Mouse (Mus musculus): ENCODE data around the gene Psmc1.

Psmc1 gene

GRCm38 (mm10) chr12:100172481-100172880 lies 62.5 kb downstream of the Psmc1 start:
- DNase-seq (ENCODE audit: low read depth, low spot score): no peak
